Mouse (Mus musculus): Measurements from ENCODE around the gene Ell. TPM values are rescaled to one million over a fixed set of nuclear protein-coding genes. Genes with fewer than 3 reads are reported as not detected.
"Not testable (repeated sequence)": the region's sequence is repeated elsewhere in the genome, so short reads cannot be mapped to it uniquely, and the experiment has no call there.

Ell gene
- polyA plus RNA-seq, 1 experiment from 2014 or later = 22.7 TPM

- Histone ChIP-seq H3K27ac (no peak overlapping the region), H3K36me3 (replicated peaks) (peaks cover 2% of the 10 kb centered on the region), H3K4me3 (no peak overlapping the region), H3K4me1 (peaks cover 30% of the 10 kb centered on the region), H3K27me3 (ENCODE audit: poor library complexity, severe bottlenecking) (no peaks in the 10 kb centered on the region), H3K9me3 (no peaks in the 10 kb centered on the region)
- DNase-seq (ENCODE audit: extremely low spot score, low spot score) = no peak
- WGBS = 93% methylated on average over 6 of the region's 6 CpGs
These were observed 24.6 kb downstream of the Ell start for GRCm38 (mm10) chr8:70563763-70564387.

GRCm38 (mm10) chr8:70564696-70565235 lies 25.5 kb downstream of the Ell start:
- no peaks in the 10 kb centered on the region for H3K27me3 ChIP-seq (ENCODE audit: poor library complexity, severe bottlenecking)
- no peak for DNase-seq (ENCODE audit: extremely low spot score, low spot score)
- WGBS = 77% methylated on average over 3 of the region's 3 CpGs

GRCm38 (mm10) chr8:70565561-70565960 lies 26.3 kb downstream of the Ell start:
- no peaks in the 10 kb centered on the region for H3K9me3 ChIP-seq
- H3K4me1 ChIP-seq = peaks cover 21% of the 10 kb centered on the region
- 74% methylated on average over 3 of the region's 3 CpGs for WGBS
- no peaks in the 10 kb centered on the region for H3K27me3 ChIP-seq (ENCODE audit: poor library complexity, severe bottlenecking)
- DNase-seq (ENCODE audit: extremely low spot score, low spot score) = no peak
- no peak overlapping the region for H3K27ac ChIP-seq
- H3K4me3 ChIP-seq = no peak overlapping the region
- H3K36me3 ChIP-seq (replicated peaks) = peaks cover 2% of the 10 kb centered on the region; the same call in 1 of the 2 replicates

More at GRCm38 (mm10) chr8:70564696-70565235, 25.5 kb downstream of the Ell start:
- peaks cover 2% of the 10 kb centered on the region for H3K36me3 ChIP-seq (replicated peaks)
- H3K4me1 ChIP-seq = peaks cover 29% of the 10 kb centered on the region
- no peak overlapping the region for H3K27ac ChIP-seq
- no peak overlapping the region for H3K4me3 ChIP-seq
- H3K9me3 ChIP-seq = no peaks in the 10 kb centered on the region

GRCm38 (mm10) chr8:70570360-70570759 lies 31.1 kb downstream of the Ell start:
- no peak for DNase-seq (ENCODE audit: extremely low spot score, low spot score)
- no peaks in the 10 kb centered on the region for H3K27me3 ChIP-seq (ENCODE audit: poor library complexity, severe bottlenecking)

GRCm38 (mm10) chr8:70570990-70571389 lies 31.7 kb downstream of the Ell start:
- H3K4me1 ChIP-seq = peaks cover 7% of the 10 kb centered on the region; the same call in 1 of the 2 replicates
- WGBS = 83% methylated on average over 6 of the region's 6 CpGs
- no peak overlapping the region for H3K4me3 ChIP-seq
- H3K27ac ChIP-seq = no peak overlapping the region
- H3K36me3 ChIP-seq (replicated peaks) = peaks cover 28% of the 10 kb centered on the region
- H3K27me3 ChIP-seq (ENCODE audit: poor library complexity, severe bottlenecking) = no peaks in the 10 kb centered on the region
- DNase-seq (ENCODE audit: extremely low spot score, low spot score) = no peak
- H3K9me3 ChIP-seq = no peaks in the 10 kb centered on the region

More at GRCm38 (mm10) chr8:70570360-70570759, 31.1 kb downstream of the Ell start:
- peaks cover 7% of the 10 kb centered on the region; the same call in 1 of the 2 replicates for H3K4me1 ChIP-seq
- no peak overlapping the region for H3K4me3 ChIP-seq
- H3K36me3 ChIP-seq (replicated peaks) = peaks cover 28% of the 10 kb centered on the region
- H3K27ac ChIP-seq = no peak overlapping the region
- H3K9me3 ChIP-seq = no peaks in the 10 kb centered on the region

GRCm38 (mm10) chr8:70574302-70574701 lies 35.0 kb downstream of the Ell start:
- Histone ChIP-seq H3K4me3 (no peak overlapping the region), H3K36me3 (replicated peaks) (peaks cover 47% of the 10 kb centered on the region), H3K27me3 (ENCODE audit: poor library complexity, severe bottlenecking) (no peaks in the 10 kb centered on the region), H3K4me1 (peaks cover 7% of the 10 kb centered on the region; the same call in 1 of the 2 replicates), H3K27ac (no peak overlapping the region), H3K9me3 (no peaks in the 10 kb centered on the region)
- no peak for DNase-seq (ENCODE audit: extremely low spot score, low spot score)

GRCm38 (mm10) chr8:70574915-70575314 lies 35.7 kb downstream of the Ell start:
- Histone ChIP-seq H3K27me3 (ENCODE audit: poor library complexity, severe bottlenecking) (no peaks in the 10 kb centered on the region), H3K9me3 (no peaks in the 10 kb centered on the region), H3K27ac (no peak overlapping the region), H3K4me3 (no peak overlapping the region), H3K4me1 (peaks cover 7% of the 10 kb centered on the region; the same call in 1 of the 2 replicates), H3K36me3 (replicated peaks) (peaks cover 50% of the 10 kb centered on the region)
- WGBS = 85% methylated on average over 4 of the region's 4 CpGs
- no peak for DNase-seq (ENCODE audit: extremely low spot score, low spot score)

- peaks cover 73% of the 10 kb centered on the region for H3K36me3 ChIP-seq (replicated peaks)
- no peak overlapping the region for H3K27ac ChIP-seq
- WGBS = 93% methylated on average over 3 of the region's 3 CpGs
- H3K4me3 ChIP-seq = no peak overlapping the region
- H3K4me1 ChIP-seq = no peaks in the 10 kb centered on the region
- no peak for DNase-seq (ENCODE audit: extremely low spot score, low spot score)
- H3K27me3 ChIP-seq (ENCODE audit: poor library complexity, severe bottlenecking) = no peaks in the 10 kb centered on the region
- no peaks in the 10 kb centered on the region for H3K9me3 ChIP-seq
These were observed 38.0 kb downstream of the Ell start for GRCm38 (mm10) chr8:70577207-70577606.

- no peak for DNase-seq (ENCODE audit: extremely low spot score, low spot score)
- Histone ChIP-seq H3K27me3 (ENCODE audit: poor library complexity, severe bottlenecking) (no peaks in the 10 kb centered on the region), H3K27ac (no peak overlapping the region), H3K36me3 (replicated peaks) (peaks cover 96% of the 10 kb centered on the region), H3K9me3 (no peaks in the 10 kb centered on the region), H3K4me3 (no peak overlapping the region), H3K4me1 (no peaks in the 10 kb centered on the region)
- 94% methylated on average over 18 of the region's 18 CpGs for WGBS
These were observed 44.5 kb downstream of the Ell start for GRCm38 (mm10) chr8:70583476-70584387.

- Histone ChIP-seq H3K4me1 (no peaks in the 10 kb centered on the region), H3K9me3 (no peaks in the 10 kb centered on the region), H3K36me3 (replicated peaks) (peaks cover 99% of the 10 kb centered on the region), H3K27ac (peak overlapping the region; percentile 44; the same call in 1 of the 2 replicates), H3K27me3 (ENCODE audit: poor library complexity, severe bottlenecking) (no peaks in the 10 kb centered on the region), H3K4me3 (no peak overlapping the region)
- DNase-seq (ENCODE audit: extremely low spot score, low spot score) = no peak
- WGBS = 91% methylated on average over 9 of the region's 9 CpGs
These were observed 45.5 kb downstream of the Ell start for GRCm38 (mm10) chr8:70584606-70585257.

GRCm38 (mm10) chr8:70585258-70585652 lies 46.0 kb downstream of the Ell start:
- no peak for DNase-seq (ENCODE audit: extremely low spot score, low spot score)
- Histone ChIP-seq H3K4me1 (no peaks in the 10 kb centered on the region), H3K27ac (peak overlapping the region; percentile 44; the same call in 1 of the 2 replicates), H3K9me3 (no peaks in the 10 kb centered on the region), H3K36me3 (replicated peaks) (peaks cover 99% of the 10 kb centered on the region), H3K4me3 (no peak overlapping the region), H3K27me3 (ENCODE audit: poor library complexity, severe bottlenecking) (no peaks in the 10 kb centered on the region)
- 39% methylated on average over 7 of the region's 7 CpGs for WGBS

GRCm38 (mm10) chr8:70587955-70588354 lies 48.7 kb downstream of the Ell start:
- WGBS = 92% methylated on average over 4 of the region's 4 CpGs
- not testable (repeated sequence) for H3K4me1 ChIP-seq; H3K9me3 ChIP-seq; H3K27ac ChIP-seq; DNase-seq (ENCODE audit: extremely low spot score, low spot score); H3K27me3 ChIP-seq (ENCODE audit: poor library complexity, severe bottlenecking); H3K4me3 ChIP-seq
- peaks cover 91% of the 10 kb centered on the region for H3K36me3 ChIP-seq (replicated peaks)
